Mouse (Mus musculus): ENCODE measurements around the gene BC061212.
"Not testable (repeated sequence)": the region's sequence is repeated elsewhere in the genome, so short reads cannot be mapped to it uniquely, and the experiment has no call there.

Gene BC061212

GRCm38 (mm10) chr5:94070445-94070844, at the start of gene BC061212:
BC061212 (minus strand) TSS chr5:94070545.
- in situ Hi-C loops (cut with MboI; ENCODE audit: low pct_unique_long_range_greater_than_20kb in 1 of 2, low sequenced_read_pairs in 2 of 2, unreplicated experiment in 1 of 2), result not testable (repeated sequence)

DNA sequence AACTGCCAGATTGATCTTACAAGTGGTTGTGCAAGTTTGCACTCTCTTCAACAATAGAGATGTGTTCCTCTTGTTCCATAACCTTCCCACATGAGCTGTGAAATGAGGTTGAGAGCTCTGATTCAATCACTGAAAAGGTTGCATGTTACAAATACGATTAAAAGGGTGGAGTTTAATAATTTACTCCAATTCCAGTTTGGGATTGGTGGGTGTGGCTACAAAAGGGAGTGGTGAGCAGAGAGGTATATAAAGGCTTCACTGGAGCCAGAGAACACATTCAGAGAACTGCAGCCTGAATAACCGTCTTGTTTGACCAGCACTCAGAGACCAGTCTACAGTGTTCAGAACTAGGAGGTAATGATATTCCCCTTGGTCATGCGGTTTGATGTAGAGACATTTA, 5.7 kb upstream of the BC061212 start, which contains the start of gene Gm6351:
TSS of gene Gm6351 (plus strand) at position 301 of the 400 bp plus-strand sequence.
- in situ Hi-C loops (cut with MboI; ENCODE audit: low pct_unique_long_range_greater_than_20kb in 1 of 2, low sequenced_read_pairs in 2 of 2, unreplicated experiment in 1 of 2), result not testable (repeated sequence)
